Mouse (Mus musculus): ENCODE data around the gene Secisbp2l.

DNA sequence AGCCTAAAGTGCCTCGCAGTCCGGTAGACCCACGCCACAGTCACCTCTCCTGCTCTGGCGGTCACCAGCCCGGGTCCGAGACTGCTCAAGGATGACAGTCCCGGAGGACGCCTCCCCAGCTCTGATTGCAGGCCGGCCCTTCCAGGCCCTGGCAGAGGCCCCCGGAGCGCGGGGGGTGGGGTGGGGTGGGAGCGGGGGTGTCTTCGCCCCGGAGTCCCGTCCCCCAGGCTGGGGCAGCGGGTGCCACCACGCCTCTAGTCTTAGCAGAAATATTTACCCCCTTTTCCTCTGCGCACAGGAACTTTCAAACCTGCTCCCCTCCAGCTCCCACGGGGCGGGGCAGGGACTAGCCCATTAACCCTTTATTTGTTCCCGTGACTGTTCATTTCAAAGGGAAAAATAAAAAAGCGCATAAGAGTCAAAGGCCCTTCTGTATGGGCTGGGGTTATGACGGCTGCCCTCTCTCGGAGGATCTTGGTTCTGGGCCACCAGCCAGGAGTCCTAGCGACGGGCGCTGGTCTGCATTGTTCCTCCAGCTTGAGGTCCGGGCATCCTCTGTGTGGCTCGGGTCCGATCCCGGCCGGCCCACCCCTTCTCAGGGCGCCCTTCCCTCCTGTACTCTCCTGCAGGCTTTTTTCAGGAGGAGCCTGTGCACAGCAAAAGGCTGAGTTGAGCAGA, 59.1 kb downstream of the Secisbp2l start:
- TF ChIP-seq CTCF (IDR thresholded peaks at IDR 0.05) (peak; percentile 54), EP300 (IDR thresholded peaks at IDR 0.05) (no peak)

Measured in lung, postnatal 0 days (tissue).